Mouse (Mus musculus) right cerebral cortex, adult 2 months (tissue): ENCODE data around the gene Dnm3.

Experiments used
- DNase-seq, 2 experiments: peaks; one replicate each; pipeline ENCODE4 v3.0.0; 2021 to 2022; ENCODE audit warnings: low spot score in 2 of 2

Dnm3 gene

DNA sequence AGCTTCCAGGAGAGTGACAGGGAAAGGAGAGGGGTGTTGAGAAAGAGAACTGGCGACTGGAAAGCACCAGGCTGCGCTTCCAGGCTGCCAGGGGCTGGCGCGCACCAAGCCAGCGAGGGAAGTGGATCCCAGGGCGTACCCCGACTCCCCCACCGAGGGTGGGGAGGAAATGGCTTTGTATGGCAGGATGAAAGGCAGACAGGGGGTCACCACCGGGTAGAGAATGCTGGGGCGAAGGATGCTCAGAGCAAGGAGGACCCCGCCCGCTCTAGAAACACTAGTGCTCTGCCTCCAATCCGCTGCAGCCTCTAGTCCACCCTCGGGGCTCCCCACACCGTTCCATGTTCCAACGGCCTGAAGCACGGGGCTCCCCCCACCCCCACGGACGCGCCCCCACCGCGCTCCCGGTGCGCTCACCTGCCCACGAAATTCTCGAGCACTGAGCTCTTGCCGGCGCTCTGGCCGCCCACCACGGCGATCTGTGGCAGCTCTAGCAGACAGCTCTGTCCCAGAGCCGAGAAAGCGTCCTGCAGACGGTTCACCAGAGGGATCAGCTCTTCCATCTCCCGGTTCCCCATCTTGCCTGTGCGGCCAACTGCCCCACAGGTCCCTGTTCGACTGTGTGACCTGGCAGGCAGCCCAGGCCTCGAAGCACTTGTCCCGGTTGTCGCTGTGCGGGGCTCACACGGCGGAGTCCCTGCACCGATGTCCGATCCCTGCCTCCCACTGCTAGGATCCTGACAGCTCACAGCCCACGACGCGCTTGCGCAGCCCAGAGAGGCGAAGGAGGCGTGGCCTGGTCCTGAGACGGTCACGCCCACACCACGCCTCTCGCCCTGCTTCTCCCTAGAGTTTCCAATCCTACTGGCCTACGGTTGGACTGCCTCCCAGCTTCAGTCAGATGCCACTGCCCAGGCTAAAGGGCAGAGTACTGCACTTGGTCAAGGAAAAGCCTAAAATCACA, at the start of gene Dnm3:
Gene Dnm3, minus strand, starts transcription at position 789 of the 964 bp plus-strand sequence.
- DNase-seq = peak; percentile 87 to 93

DNA sequence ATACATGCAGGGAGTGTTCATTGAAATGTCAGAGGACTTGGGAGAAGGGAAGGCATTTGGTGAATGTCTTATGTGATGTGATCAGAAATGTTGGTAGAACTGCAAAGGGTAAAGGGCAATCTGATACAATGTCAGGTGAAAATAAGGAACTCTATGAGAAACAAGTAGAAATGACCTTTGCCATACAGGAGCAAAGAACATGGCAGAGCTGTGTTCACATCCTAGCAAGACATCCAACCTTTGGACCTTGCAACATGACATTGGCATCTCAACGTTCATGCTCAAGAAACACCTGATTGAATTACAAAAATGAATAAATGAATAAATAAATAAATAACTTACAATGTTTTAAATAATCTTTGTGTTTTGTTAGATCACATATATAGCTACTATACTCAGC, 37.3 kb upstream of the Dnm3 start:
- DNase-seq = no peak

DNA sequence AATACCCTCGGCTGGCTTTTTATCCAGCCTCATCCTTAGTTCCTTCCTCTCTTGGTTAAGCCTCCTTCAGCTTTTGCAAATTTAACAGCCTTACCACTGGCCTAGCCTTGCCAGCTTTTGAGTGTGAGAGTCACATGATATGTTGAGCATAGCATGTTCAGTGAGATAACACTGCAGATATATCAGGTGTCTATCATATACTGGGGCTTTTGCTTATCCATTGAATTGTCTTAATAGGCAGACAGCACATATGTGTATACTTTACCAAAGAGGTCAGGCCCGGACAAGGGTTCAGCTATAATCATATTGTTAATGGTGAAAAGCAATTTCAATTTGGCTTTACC, 32.2 kb upstream of the Dnm3 start:
- no peak for DNase-seq

DNA sequence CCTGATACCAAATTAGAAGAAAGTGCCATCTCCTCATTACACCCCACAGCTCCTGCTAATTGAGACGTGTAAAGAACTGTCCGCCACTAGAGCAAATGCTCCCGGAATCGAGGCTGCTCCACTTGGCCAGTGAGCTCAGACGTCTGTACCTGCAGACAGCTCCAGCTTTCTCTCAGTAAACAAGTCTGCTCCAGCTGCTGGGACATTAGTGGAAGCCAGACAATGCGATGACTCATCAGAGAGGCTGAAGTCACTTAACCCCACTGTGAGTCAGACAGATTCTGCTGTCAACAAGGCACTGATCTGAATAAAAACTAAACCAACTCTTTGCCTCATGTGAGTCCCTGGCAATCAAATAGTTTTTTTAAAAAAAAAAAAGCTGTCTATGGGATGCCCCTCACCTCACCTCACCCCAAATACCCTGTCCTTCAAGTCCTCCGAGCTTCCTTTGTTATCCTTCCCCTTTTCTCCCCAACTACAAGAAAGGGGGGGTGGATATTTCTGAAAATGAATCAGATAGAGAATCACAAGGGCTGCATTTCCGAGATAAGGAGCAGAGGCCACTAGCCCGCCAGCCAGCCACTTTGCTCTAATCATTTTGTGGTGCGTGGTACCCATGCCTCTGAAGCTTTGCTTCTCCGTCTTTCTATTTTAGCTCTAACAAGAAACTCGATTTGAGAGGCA, 31.6 kb upstream of the Dnm3 start:
- peak; percentile 12 to 25 for DNase-seq

DNA sequence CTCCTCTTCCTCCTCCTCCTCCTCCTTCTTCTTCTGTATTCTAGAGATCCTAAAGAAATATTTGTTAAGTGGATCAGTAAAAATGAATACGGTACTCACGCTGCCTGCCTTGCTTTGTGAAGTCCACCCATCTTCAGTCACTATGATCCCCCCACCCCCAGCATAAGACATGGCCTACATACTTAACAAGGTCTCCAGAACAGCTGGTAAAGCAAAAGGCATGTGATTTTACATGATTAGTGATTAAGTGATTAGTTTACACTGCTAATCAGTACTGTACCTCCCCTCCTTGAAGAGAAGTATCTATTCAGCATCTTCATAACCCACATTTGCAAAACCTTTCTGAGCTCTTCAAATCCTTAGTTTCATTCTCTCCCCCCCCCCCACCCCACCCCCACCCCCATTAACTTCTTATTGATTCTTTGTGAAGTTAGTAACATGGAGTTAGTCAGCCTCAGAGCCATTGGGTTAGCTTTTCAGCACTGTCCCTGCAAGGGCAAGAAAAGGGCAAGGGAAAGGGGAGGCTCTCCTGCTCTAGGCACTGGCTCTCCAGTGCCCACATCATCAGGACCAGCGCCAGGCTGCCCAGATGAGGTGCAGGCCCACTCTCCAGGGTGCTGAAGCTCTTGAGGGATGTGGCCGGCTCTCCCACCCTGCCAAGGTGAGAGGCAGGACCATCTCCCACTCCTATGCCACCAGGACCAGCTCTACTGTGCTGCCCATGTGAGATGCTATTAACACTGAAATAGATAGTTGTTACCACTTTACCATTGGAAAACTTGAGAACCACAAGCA, 30.6 kb upstream of the Dnm3 start:
- no peak for DNase-seq

DNA sequence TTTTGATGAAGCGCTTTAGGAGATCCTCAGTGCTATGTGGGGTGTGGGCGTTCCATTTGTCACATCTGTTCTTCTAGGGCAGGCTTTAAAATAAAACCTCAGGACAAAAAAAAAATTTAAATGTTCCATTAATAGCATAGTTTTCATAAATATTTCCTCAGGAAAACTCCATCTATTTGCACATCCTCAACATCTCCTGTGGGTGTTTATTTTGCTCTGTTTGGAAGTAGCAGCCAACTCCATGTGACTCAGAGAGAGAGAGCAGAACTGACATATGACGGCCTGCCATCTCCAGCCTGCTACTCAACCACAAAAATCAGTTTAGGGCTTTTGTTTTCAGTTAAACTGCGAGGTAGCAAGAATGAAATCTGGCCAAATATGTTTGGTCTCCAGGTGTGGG, 28.7 kb upstream of the Dnm3 start:
- peak; percentile 19 to 29 for DNase-seq

DNA sequence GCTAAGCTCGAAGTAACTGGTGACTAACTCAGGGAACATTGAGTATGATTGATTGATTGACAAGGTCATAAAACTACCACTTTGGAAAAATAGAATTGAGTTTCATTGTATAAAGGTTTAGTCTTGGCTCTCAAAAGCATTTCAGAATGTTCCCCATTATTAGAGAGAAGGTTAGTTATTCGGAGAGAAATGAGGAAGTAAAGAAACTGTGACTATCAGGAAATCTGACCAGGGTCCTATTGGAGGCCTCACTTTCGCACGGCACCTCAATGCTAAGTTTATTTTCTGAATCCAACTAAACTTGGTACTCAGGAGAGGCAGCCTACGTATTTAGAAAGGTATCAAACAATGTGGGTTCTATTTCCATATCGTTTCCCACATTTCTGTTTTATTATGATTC, 27.8 kb upstream of the Dnm3 start:
- no peak for DNase-seq

DNA sequence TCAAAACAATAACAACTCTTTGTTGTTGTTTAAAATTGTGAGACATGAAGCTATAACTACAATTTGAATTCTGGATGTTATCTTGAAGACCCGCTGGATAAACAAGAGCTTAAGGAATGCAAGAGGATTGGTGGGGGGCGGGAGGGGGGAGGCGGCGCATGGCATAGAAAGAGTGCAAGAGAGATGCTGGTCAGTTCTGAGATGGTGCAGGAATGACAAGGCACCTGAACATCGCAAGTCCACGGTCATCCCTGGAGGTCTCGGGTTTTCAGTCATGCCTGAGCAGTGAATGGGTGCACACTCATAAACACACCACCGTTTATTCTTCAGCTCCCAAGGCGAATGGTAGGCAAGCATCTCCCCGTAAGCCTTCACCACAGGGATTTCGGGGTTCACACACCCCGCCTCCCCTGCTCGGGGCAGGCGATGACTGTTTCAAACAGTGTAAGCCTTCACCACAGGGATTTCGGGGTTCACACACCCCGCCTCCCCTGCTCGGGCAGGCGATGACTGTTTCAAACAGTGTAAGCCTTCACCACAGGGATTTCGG, 1.2 kb downstream of the Dnm3 start:
- DNase-seq = peak in 1 of 2 experiments; percentile 22

DNA sequence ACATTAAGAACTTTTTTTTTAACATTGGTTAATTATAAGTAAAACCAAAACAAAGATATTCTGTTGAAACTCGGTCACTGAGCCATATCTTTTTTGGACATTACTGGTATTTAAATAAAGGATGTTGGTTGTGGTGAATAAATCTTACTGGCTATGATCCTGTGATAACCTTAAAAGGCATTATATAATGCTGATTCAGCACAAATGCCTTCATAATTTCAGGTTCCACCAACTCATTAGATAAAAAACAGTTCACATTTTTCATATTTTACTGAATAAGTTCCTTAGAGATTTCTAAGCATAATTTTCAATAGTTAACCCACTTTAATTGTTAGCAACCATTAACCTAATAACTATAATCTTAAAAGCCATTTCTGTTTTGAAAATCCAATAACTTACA, 4.9 kb downstream of the Dnm3 start:
- DNase-seq = no peak

DNA sequence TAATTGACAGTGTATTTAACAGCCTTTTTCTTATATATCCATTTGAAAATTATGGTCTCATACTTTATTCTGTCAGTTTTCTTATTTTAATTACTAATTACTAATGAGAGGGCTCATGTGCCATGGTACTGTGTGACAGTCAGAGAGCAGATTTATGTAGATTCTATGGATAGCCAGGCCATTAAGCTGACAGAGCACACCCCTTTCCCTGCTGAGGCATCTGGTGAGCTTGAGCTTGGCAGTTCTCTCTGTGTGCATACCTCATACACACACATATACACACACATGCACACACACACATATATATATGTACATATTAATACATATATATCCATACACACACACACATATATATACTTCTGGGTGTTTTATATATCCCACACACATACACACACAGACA, 6.7 kb downstream of the Dnm3 start:
- no peak for DNase-seq

DNA sequence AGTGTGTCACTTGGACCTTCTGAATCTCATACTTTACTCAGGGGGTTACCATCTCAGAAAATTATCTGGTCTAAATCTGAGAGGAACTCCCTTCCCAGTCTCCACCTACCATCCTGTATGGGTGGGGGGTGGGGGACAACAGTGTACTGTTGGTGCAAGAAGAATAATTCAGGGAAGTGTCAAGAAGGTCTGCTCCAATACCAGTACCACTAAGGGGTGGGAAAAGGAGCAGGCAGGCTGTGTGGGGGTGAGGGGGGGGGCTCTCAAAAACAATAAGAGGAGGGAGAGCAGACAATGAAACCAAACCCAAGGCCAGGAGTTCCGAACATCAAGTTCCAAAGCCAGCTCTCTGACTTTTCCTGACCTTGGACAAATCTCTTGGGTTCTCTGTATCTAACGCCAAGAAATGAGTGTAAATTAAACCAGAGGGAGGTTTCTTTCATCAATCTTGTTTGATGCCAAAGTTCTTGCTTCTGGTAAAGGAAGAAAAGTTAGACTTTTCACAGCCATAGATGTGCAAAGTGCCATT, 8.0 kb downstream of the Dnm3 start:
- no peak for DNase-seq

DNA sequence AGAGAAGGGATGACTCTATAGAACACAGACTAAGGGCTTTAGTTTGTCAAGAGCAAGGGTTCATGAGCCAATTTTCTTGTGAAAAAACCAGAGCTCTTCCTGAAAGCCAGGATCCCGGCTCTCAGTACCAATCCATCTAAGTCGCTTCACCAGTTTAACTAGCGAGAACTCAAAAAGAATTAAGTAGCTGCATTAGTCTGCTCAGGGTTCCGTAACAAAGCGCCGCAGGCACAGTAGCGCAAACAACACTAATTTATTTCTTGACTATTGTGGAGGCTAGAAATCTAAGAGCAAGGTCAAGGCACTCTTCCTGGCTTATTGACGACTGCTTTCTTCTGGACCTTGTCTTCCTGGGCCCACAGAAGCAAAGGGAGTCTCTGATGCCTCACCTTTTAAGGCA, 14.2 kb downstream of the Dnm3 start:
- no peak for DNase-seq

DNA sequence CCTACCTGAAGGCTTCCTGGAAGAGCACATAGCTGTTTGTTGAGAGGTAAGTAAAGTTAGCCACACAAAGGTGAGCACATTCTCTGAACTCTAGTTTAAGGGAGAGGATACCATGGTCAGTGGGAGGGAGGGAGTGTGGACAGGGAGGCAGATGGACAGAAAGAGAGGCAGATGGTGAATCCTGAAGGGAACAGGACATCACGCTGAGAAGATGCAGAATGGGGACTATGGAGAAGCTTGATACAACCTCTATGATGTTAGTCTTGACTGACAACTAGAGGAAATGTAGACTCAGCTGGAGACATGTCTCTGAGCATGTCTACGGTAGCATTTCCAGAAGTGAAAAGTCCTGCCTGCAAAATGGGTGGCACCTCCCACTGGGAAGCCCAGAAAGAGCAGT, 19.1 kb downstream of the Dnm3 start:
- no peak for DNase-seq

DNA sequence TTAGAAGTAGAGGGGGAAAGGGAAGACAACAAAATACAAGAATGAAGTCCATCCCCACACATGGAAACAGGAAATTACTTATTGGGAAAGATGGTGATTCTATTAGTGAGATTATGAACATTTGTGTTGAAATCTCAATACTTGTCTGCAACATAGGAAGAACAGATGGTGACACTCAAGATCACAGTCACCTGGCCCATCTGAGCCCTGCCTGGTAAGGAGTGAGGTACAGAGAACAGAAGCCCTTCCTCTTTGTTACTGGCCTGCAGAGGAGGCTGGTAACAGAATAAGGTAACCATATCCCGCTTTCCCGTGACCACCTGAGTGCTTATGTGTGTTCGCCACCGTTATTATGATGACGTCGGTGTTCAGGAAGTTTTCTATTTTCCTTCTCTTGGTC, 21.0 kb downstream of the Dnm3 start:
- no peak for DNase-seq

DNA sequence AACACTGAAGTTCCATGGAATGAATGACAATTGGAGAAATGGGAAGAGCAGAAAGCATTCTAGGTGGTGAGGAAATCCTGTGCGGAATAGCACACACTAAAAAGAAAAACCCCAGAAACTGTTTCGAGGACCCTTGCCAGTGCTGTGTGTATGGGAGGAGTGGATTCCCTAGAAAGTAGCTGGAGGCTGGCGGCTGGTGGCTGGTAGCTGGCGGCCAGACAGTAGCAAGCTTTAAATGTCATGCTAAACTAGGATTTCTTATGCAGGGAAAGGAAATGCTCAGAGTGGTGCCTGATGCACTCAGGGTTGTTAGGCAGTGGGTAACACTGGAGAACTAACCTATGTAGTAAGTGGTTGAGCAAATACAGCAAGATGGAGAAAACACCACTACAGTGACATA, 21.4 kb downstream of the Dnm3 start:
- DNase-seq = peak; percentile 42 to 55

DNA sequence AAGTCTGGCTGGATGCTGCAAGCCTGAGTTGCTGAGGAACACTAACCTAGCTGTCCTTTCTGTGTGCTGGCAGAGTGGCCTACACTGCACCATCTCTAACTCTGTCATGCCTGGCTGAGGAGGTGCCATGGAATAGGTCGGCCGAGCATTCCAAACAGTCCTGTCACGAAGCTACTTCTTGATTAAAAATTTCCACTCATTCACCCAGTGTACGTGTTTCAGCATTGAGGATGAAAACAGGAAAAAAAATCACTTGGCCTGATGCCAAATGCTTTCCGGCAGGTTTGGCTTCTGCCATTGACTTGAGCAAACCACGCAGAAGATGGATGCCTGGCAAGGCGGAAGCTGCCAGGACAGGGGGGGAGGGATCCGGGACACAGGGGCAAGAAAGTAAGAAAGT, 24.3 kb downstream of the Dnm3 start:
- DNase-seq = no peak

DNA sequence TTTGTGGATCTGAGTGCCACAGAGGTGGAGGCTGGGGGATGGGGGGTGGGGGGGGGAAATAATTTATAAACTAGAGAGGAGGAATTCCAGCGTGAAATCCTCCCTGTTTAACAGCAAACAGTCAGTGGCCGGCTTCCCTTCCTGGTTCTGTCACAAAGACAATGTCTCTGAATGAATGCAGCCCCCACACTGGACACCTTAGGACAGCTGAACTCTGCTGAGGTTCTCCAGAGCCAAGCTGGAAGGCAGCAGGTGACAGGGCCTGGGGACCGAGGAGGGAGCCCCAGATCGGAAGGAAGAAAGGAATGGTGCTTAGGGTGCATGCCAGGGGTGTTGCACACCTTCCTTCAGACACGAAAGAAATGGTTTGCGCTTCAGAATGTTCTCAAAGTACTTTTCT, 24.8 kb downstream of the Dnm3 start:
- no peak for DNase-seq

DNA sequence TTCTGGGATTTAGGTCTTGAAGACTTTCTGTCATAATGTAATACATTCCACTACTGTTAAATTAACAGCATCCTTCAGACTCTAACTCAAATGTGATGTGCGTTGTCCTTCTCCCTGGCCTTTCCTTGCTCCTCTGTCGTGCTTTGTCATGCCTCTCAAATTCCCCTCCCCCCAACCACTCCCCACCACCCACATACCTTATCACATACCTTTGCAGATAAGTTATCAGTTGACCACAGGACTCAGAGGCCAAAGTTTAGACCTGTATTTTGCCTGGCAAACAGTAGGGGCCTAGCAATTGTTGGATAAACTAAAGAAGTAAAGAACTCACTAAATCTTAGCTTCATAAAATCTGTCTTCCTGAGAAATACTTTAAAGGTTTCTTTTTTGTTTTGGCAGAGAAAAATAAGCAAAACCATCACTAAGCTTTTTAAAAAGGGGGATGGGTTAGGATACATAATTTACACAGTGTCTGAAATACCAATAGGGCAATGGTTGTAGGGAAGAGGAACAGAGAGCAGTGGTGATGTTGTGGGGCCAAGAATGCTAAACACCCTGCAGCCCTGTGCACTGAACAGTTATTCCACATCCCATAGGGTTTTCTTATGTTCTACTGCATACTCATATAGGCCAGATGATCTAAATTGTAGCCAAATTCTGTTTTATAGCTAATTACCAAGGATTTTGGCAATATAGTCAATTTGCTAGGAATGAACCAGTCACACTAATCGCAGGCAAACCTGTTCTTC, 28.5 kb downstream of the Dnm3 start:
- DNase-seq = no peak

DNA sequence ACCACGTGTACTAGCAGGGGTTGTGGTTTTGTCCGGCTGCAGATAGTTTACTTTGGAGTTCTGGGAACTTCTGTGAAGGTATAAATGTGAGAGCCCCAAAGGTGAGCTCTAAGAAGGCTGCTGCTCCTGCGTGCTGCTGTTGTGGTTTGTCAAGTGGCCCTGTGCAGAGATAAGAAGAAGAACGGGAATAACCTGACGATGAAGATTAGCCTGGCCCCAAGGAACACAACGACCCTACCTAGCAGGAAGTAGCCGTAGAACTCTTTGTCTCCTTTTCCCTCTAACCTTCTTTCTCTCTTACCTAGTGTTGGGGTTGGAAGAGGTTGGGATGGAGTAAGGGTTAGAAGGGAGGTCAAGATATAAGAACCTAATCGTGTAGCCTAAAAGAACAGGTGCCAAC, 33.0 kb downstream of the Dnm3 start:
- DNase-seq = no peak

DNA sequence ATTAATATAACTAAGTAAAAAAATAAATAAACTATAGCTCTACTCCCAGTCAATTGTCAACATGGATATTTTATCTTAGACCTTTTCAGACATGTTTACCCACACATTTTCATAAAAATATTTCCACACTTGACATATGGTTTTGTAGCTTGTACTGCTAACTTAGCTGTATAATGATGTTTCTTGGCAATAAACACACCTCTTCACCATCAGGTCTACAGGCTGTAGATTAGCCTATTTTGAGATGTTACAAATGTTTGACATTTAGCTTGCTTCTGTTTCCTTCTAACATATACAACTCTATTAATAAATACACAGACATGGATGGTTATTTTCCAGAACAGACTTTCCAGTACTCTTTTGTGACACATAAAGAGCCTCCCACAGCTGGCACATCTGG, 38.3 kb downstream of the Dnm3 start:
- DNase-seq = no peak

DNA sequence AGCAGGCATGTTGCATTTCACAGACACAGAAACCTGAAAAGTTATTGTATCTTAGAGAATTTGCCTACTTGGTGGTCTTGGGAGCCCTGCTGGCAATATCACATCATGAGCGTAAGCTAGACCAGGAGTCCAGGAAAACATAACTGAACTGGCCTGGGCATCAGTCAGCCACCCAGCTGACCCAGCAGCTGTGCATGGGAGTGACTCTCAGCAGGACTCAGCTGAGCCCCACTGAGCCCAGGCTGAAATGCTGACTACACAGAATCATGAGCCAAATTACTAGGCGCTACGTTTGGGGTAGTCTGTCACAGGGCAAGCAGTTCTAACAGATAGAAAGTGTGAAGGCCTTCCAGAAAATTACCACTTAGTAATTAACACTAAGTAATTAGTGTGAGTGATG, 41.2 kb downstream of the Dnm3 start:
- DNase-seq = no peak
